Mouse (Mus musculus): ENCODE results near the gene Ofcc1. TPM values are rescaled to one million over a fixed set of nuclear protein-coding genes. Genes with fewer than 3 reads are reported as not detected.
A peak's percentile ranks its signal among the peaks of the same experiment; 100 is the strongest.

The Ofcc1 gene
- polyA plus RNA-seq, 1 experiment from 2014 or later, result not detected

- Histone ChIP-seq H3K27me3 (replicated peaks; ENCODE audit: insufficient read depth, low read length) (no peaks in the 10 kb centered on the region), H3K4me1 (ENCODE audit: insufficient read depth, low read depth, low read length) (no peaks in the 10 kb centered on the region), H3K9me3 (ENCODE audit: low read length) (no peaks in the 10 kb centered on the region), H3K4me2 (replicated peaks; ENCODE audit: low read depth, low read length) (no peak overlapping the region), H3K9ac (replicated peaks; ENCODE audit: low read depth) (no peak overlapping the region), H3K27ac (ENCODE audit: low read length) (no peak overlapping the region), H3K4me3 (ENCODE audit: low read depth, low read length) (no peak overlapping the region), H3K36me3 (ENCODE audit: insufficient read depth, low read length) (no peaks in the 10 kb centered on the region)
- TF ChIP-seq CTCF (IDR thresholded peaks at IDR 0.05), result no peak
- no peak for TF ChIP-seq EP300 (IDR thresholded peaks at IDR 0.05)
- DNase-seq (ENCODE audit: low spot score), result no peak
- WGBS, result 68% methylated on average over 8 of the region's 8 CpGs
- no peak for ATAC-seq
Observed at GRCm38 (mm10) chr13:40000236-40000635, 361.0 kb downstream of the Ofcc1 start.

DNA sequence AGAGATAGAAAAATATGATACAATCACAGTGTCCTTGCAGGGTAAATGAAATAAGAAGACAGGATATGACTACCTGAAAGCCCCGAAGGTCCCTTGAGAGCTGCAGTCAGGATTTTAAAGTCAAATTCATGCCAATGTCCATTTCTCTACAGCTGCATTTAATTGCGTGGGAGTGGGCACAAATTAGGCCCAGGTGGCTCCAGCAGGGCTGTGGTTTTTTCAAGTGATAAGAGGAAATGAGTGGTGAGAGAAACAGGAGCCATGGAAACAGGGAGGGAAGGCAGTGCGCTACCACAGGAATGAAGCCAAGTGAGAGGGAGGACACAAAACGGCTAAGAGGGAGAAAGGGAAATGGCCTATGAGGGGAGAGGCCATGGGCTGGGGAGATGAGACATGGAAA lies 363.3 kb downstream of the Ofcc1 start:
- H3K4me1 ChIP-seq (ENCODE audit: insufficient read depth, low read depth, low read length), result no peaks in the 10 kb centered on the region
- H3K36me3 ChIP-seq (ENCODE audit: insufficient read depth, low read length), result no peaks in the 10 kb centered on the region
- no peak for DNase-seq (ENCODE audit: low spot score)
- no peak for ATAC-seq
- H3K27ac ChIP-seq (ENCODE audit: low read length), result no peak overlapping the region
- H3K4me2 ChIP-seq (replicated peaks; ENCODE audit: low read depth, low read length), result no peak overlapping the region
- no peaks in the 10 kb centered on the region for H3K9me3 ChIP-seq (ENCODE audit: low read length)
- H3K4me3 ChIP-seq (ENCODE audit: low read depth, low read length), result no peak overlapping the region
- H3K27me3 ChIP-seq (replicated peaks; ENCODE audit: insufficient read depth, low read length), result no peaks in the 10 kb centered on the region
- no peak for TF ChIP-seq CTCF (IDR thresholded peaks at IDR 0.05)
- 73% methylated on average over 4 of the region's 4 CpGs for WGBS
- no peak overlapping the region for H3K9ac ChIP-seq (replicated peaks; ENCODE audit: low read depth)

- no peaks in the 10 kb centered on the region for H3K9me3 ChIP-seq (ENCODE audit: low read length)
Observed at GRCm38 (mm10) chr13:39979294-39980061, 381.8 kb downstream of the Ofcc1 start.

DNA sequence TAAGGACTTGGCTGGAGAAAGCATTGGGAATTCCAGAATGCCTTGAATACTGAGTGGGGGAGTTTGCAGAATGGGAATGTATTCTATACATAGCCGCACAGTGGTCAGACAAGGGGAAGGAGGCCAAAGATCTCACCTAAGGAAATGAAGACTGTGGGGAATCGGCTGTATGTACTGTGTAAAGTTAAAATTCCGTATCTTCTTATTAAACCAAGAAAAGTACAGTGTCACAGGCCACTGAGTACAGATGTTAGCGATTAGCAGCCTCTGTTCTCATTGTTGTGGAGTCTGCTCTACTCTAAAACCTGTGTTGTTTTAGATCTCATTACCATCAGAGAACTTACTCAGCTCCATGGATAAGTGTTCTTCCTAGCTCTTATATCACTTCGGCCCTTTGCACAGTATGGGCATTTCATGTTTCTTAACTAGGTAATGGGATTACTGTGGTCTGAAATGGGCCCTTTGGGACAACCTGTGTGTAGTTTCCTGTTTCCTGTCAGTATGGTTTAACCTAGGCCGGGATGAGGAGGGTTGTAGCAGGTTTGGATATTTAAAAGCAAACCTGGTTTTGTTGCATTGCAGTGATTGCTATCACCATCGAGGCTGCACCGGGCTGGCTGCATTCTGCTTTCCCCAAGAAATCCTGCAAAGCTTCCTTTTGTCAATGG lies 392.8 kb downstream of the Ofcc1 start:
- Histone ChIP-seq H3K4me2 (replicated peaks; ENCODE audit: low read depth, low read length) (no peak overlapping the region), H3K36me3 (ENCODE audit: insufficient read depth, low read length) (no peaks in the 10 kb centered on the region), H3K27ac (ENCODE audit: low read length) (no peak overlapping the region), H3K9me3 (ENCODE audit: low read length) (no peaks in the 10 kb centered on the region), H3K9ac (replicated peaks; ENCODE audit: low read depth) (no peak overlapping the region), H3K4me1 (ENCODE audit: insufficient read depth, low read depth, low read length) (no peaks in the 10 kb centered on the region), H3K4me3 (ENCODE audit: low read depth, low read length) (no peak overlapping the region), H3K27me3 (replicated peaks; ENCODE audit: insufficient read depth, low read length) (no peaks in the 10 kb centered on the region)
- ATAC-seq, result no peak
- 81% methylated on average over 8 of the region's 8 CpGs for WGBS
- TF ChIP-seq EP300 (IDR thresholded peaks at IDR 0.05) (no peak), CTCF (IDR thresholded peaks at IDR 0.05) (no peak)
- DNase-seq (ENCODE audit: low spot score), result no peak

More at GRCm38 (mm10) chr13:39979294-39980061, 381.8 kb downstream of the Ofcc1 start:
- H3K4me2 ChIP-seq (replicated peaks; ENCODE audit: low read depth, low read length), result no peak overlapping the region
- no peak overlapping the region for H3K9ac ChIP-seq (replicated peaks; ENCODE audit: low read depth)
- no peaks in the 10 kb centered on the region for H3K36me3 ChIP-seq (ENCODE audit: insufficient read depth, low read length)
- WGBS, result 84% methylated on average over 18 of the region's 18 CpGs
- no peaks in the 10 kb centered on the region for H3K4me1 ChIP-seq (ENCODE audit: insufficient read depth, low read depth, low read length)
- H3K4me3 ChIP-seq (ENCODE audit: low read depth, low read length), result no peak overlapping the region
- no peaks in the 10 kb centered on the region for H3K27me3 ChIP-seq (replicated peaks; ENCODE audit: insufficient read depth, low read length)
- H3K27ac ChIP-seq (ENCODE audit: low read length), result no peak overlapping the region
- no peak for DNase-seq (ENCODE audit: low spot score)
- no peak for ATAC-seq
- no peak for TF ChIP-seq CTCF (IDR thresholded peaks at IDR 0.05)
- no peak for TF ChIP-seq EP300 (IDR thresholded peaks at IDR 0.05)

DNA sequence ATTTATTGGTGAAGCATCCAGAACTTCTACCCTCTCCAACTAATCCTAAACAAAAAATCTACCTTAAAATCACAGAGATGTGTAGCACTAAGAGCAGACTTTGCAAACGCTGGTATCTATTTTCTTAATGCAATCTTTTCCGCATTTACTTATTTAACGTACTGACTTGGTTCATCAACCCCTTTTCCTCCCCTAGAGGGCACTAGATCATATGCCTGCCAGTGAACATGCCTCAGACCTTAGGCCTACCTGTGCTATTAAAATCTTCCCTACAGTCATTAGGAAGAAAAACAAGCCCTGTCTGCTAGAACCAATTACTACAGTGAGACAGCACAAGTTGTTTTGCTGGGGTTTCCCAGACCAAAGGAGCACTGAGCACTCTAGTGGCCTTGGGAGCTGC lies 404.0 kb downstream of the Ofcc1 start:
- no peak overlapping the region for H3K27ac ChIP-seq (ENCODE audit: low read length)
- 66% methylated on average over 3 of the region's 3 CpGs for WGBS

DNA sequence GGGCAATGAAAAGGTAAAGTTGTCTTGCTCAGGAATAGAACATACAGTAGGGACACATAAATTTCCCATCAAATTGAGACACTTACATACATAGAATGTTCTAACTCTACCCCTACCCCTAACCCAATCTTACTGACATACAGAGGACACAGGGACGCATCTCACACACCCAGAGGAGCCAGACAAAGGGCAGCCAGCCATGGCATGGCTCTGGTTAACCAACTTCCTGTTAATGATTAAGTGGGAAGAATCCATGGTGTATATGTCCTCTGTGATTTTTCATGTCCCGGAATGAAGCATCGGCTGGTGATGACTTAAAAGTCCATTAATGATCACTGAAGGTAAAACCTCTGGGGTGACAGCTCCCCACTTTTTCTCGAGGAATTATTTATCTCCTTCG lies 405.2 kb downstream of the Ofcc1 start:
- WGBS, result 76% methylated on average over 5 of the region's 5 CpGs
- no peak overlapping the region for H3K4me2 ChIP-seq (replicated peaks; ENCODE audit: low read depth, low read length)

More for the DNA sequence above, 404.0 kb downstream of the Ofcc1 start:
- no peaks in the 10 kb centered on the region for H3K9me3 ChIP-seq (ENCODE audit: low read length)
- peak; percentile 8 for DNase-seq (ENCODE audit: low spot score)
- H3K36me3 ChIP-seq (ENCODE audit: insufficient read depth, low read length), result no peaks in the 10 kb centered on the region
- no peaks in the 10 kb centered on the region for H3K4me1 ChIP-seq (ENCODE audit: insufficient read depth, low read depth, low read length)
- no peak for TF ChIP-seq EP300 (IDR thresholded peaks at IDR 0.05)
- TF ChIP-seq CTCF (IDR thresholded peaks at IDR 0.05), result peak; percentile 61
- no peak overlapping the region for H3K4me2 ChIP-seq (replicated peaks; ENCODE audit: low read depth, low read length)
- H3K4me3 ChIP-seq (ENCODE audit: low read depth, low read length), result no peak overlapping the region
- no peak for ATAC-seq
- H3K9ac ChIP-seq (replicated peaks; ENCODE audit: low read depth), result no peak overlapping the region
- no peaks in the 10 kb centered on the region for H3K27me3 ChIP-seq (replicated peaks; ENCODE audit: insufficient read depth, low read length)

More for the DNA sequence above, 405.2 kb downstream of the Ofcc1 start:
- no peak overlapping the region for H3K4me3 ChIP-seq (ENCODE audit: low read depth, low read length)
- no peaks in the 10 kb centered on the region for H3K27me3 ChIP-seq (replicated peaks; ENCODE audit: insufficient read depth, low read length)
- no peak for TF ChIP-seq CTCF (IDR thresholded peaks at IDR 0.05)
- TF ChIP-seq EP300 (IDR thresholded peaks at IDR 0.05), result no peak
- no peaks in the 10 kb centered on the region for H3K9me3 ChIP-seq (ENCODE audit: low read length)
- DNase-seq (ENCODE audit: low spot score), result no peak
- no peaks in the 10 kb centered on the region for H3K36me3 ChIP-seq (ENCODE audit: insufficient read depth, low read length)
- H3K27ac ChIP-seq (ENCODE audit: low read length), result no peak overlapping the region
- H3K4me1 ChIP-seq (ENCODE audit: insufficient read depth, low read depth, low read length), result no peaks in the 10 kb centered on the region
- no peak overlapping the region for H3K9ac ChIP-seq (replicated peaks; ENCODE audit: low read depth)
- ATAC-seq, result no peak
